Mouse (Mus musculus): ENCODE data around the gene Abcg5. TPM values are rescaled to one million over a fixed set of nuclear protein-coding genes. Genes with fewer than 3 reads are reported as not detected.

Abcg5 gene
- polyA plus RNA-seq, 1 experiment = 0.37 TPM

DNA sequence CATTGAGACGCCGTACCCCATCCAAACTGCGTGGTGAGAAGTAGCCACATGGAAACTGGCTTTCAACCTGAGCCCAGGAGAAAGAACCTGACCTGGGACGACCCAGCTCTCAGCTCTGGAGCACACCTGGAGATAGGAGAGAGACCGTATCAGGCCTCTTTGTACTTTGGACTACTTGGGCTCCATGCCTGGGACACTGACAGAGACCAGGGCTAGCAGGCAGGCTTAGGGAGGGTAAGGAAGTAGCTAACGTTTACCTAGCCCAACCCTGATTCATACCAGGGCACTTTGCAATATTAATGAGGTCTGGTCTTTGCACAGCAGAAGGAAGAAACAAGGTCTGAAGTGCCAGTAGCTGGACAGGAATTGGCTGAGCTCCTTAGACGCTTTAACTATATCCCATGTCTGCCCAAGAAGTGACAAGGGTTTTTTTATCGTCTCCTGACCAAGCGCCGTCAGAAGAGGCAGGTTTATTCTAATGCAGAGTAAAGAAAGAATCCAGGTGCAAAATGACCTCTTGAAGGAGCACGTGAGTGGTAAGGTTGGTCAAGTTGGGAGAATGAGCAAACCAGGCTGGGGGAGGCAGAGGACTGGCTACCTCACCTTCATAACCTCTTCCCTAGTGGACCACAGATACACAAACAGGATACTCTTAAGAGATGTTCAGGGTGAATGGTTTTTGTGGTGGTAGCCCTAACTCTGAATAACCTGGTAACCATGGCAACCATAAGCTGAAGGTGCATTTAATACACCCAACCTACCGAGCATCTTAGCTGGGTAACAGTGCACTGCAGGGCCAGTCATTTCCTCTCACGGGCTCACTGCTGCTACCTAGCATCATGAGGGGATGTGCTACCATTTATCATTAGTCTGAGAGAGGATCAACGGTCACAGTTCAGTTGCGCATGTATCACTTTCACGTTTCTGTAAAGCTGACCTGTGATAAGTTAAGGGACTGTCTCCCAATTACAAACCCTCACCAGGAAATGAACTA, 10.1 kb downstream of the Abcg5 start:
- peaks cover 5% of the 10 kb centered on the region for H3K4me1 ChIP-seq
- no peaks in the 10 kb centered on the region for H3K36me3 ChIP-seq (replicated peaks; ENCODE audit: low read length)
- H3K4me3 ChIP-seq (replicated peaks) = no peak overlapping the region
- no peaks in the 10 kb centered on the region for H3K9me3 ChIP-seq
- TF ChIP-seq FLI1 (IDR thresholded peaks at IDR 0.05; ENCODE audit: low read length) (no peak), GATA1 (IDR thresholded peaks at IDR 0.05; ENCODE audit: borderline replicate concordance, low read length) (no peak)
- peaks cover 62% of the 10 kb centered on the region for H3K27me3 ChIP-seq (replicated peaks)

GRCm38 (mm10) chr17:84667848-84668247, 15.0 kb downstream of the Abcg5 start:
- Histone ChIP-seq H3K9me3 (no peaks in the 10 kb centered on the region), H3K36me3 (replicated peaks; ENCODE audit: low read length) (no peaks in the 10 kb centered on the region), H3K4me1 (peaks cover 4% of the 10 kb centered on the region), H3K4me3 (replicated peaks) (no peak overlapping the region), H3K27me3 (replicated peaks) (peaks cover 29% of the 10 kb centered on the region)
- TF ChIP-seq GATA1 (IDR thresholded peaks at IDR 0.05; ENCODE audit: borderline replicate concordance, low read length) (no peak), FLI1 (IDR thresholded peaks at IDR 0.05; ENCODE audit: low read length) (no peak)

GRCm38 (mm10) chr17:84665691-84666090, 17.1 kb downstream of the Abcg5 start:
- Histone ChIP-seq H3K36me3 (replicated peaks; ENCODE audit: low read length) (no peaks in the 10 kb centered on the region), H3K4me1 (peaks cover 4% of the 10 kb centered on the region)
- TF ChIP-seq FLI1 (IDR thresholded peaks at IDR 0.05; ENCODE audit: low read length) (no peak), GATA1 (IDR thresholded peaks at IDR 0.05; ENCODE audit: borderline replicate concordance, low read length) (no peak)

DNA sequence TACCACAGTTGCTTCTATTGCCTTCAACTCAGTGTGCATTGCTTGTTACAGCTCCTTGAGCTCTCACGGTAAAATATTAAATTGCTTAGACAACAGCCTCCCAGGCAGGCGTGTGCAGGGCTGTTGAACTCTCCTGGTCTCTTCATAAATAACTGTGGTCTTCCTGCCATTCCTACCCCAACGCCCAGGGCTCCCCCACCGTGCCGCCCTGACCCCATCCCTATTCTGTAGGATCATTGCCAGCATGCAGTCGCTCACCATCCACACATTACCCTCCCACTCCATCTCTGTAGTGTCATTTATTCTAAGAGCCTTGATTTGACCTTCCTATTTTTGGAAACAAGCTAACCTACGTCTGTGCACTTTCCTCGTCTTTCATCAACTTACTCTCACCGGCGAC, 17.8 kb downstream of the Abcg5 start:
- Histone ChIP-seq H3K36me3 (replicated peaks; ENCODE audit: low read length) (no peaks in the 10 kb centered on the region), H3K27me3 (replicated peaks) (peaks cover 19% of the 10 kb centered on the region), H3K4me1 (peaks cover 4% of the 10 kb centered on the region), H3K4me3 (replicated peaks) (no peak overlapping the region), H3K9me3 (no peaks in the 10 kb centered on the region)
- no peak for TF ChIP-seq FLI1 (IDR thresholded peaks at IDR 0.05; ENCODE audit: low read length)

More at GRCm38 (mm10) chr17:84665691-84666090, 17.1 kb downstream of the Abcg5 start:
- H3K9me3 ChIP-seq = no peaks in the 10 kb centered on the region
- H3K27me3 ChIP-seq (replicated peaks) = peaks cover 19% of the 10 kb centered on the region
- H3K4me3 ChIP-seq (replicated peaks) = no peak overlapping the region

DNA sequence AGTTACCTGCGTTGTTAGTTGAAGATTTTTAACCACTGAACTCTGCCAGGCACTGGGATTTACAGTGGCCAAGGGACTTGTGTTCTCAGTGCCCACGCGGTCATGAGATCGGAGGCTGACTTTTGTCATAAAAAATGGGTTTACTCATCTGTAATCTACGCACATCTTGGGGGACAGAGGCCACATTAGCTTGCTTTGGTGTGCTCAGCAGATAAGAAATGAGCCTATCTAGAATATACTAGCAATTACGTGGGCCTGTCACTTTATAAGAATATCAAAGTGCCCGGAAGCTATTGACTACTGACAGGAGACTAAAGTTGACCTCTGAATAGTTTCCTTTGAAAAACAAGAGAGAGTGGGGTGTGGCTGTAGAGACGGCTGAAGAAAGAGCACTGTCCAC, 23.9 kb downstream of the Abcg5 start:
- no peaks in the 10 kb centered on the region for H3K9me3 ChIP-seq
- no peak for TF ChIP-seq GATA1 (IDR thresholded peaks at IDR 0.05; ENCODE audit: borderline replicate concordance, low read length)
- no peak for TF ChIP-seq FLI1 (IDR thresholded peaks at IDR 0.05; ENCODE audit: low read length)
- no peak overlapping the region for H3K4me3 ChIP-seq (replicated peaks)
- no peaks in the 10 kb centered on the region for H3K36me3 ChIP-seq (replicated peaks; ENCODE audit: low read length)
- H3K27me3 ChIP-seq (replicated peaks) = peaks cover 1% of the 10 kb centered on the region
- H3K4me1 ChIP-seq = no peaks in the 10 kb centered on the region

DNA sequence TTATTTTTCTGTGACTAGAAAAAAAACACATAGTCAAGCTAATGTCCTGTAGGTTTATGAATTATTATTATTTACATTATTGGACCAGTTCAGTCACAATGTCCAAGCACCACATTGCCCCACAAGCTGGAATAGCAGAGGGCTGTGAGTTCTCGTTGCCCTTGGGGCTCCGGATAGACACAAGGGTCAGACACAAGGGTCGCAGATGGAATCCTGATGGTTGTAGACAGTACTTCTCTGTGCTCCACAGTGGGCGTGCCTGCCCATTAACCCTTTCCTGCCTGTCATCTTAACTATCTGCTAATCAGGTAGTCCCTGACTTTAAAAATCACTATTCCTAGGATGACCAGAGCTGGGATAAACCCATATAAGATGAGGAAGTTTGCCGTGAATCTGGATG, 24.6 kb downstream of the Abcg5 start:
- Histone ChIP-seq H3K4me1 (no peaks in the 10 kb centered on the region), H3K9me3 (no peaks in the 10 kb centered on the region), H3K4me3 (replicated peaks) (no peak overlapping the region), H3K36me3 (replicated peaks; ENCODE audit: low read length) (no peaks in the 10 kb centered on the region), H3K27me3 (replicated peaks) (no peaks in the 10 kb centered on the region)
- TF ChIP-seq GATA1 (IDR thresholded peaks at IDR 0.05; ENCODE audit: borderline replicate concordance, low read length) (no peak), FLI1 (IDR thresholded peaks at IDR 0.05; ENCODE audit: low read length) (no peak)

- no peak overlapping the region for H3K4me3 ChIP-seq (replicated peaks)
- no peaks in the 10 kb centered on the region for H3K9me3 ChIP-seq
- TF ChIP-seq FLI1 (IDR thresholded peaks at IDR 0.05; ENCODE audit: low read length) (no peak), GATA1 (IDR thresholded peaks at IDR 0.05; ENCODE audit: borderline replicate concordance, low read length) (no peak)
- no peaks in the 10 kb centered on the region for H3K27me3 ChIP-seq (replicated peaks)
- no peaks in the 10 kb centered on the region for H3K36me3 ChIP-seq (replicated peaks; ENCODE audit: low read length)
- no peaks in the 10 kb centered on the region for H3K4me1 ChIP-seq
These were observed 25.0 kb downstream of the Abcg5 start for GRCm38 (mm10) chr17:84657782-84658181.

GRCm38 (mm10) chr17:84657422-84657732, 25.4 kb downstream of the Abcg5 start:
- TF ChIP-seq FLI1 (IDR thresholded peaks at IDR 0.05; ENCODE audit: low read length) (no peak), GATA1 (IDR thresholded peaks at IDR 0.05; ENCODE audit: borderline replicate concordance, low read length) (no peak)
- H3K4me1 ChIP-seq = no peaks in the 10 kb centered on the region
- no peaks in the 10 kb centered on the region for H3K36me3 ChIP-seq (replicated peaks; ENCODE audit: low read length)
- no peak overlapping the region for H3K4me3 ChIP-seq (replicated peaks)
- H3K27me3 ChIP-seq (replicated peaks) = no peaks in the 10 kb centered on the region
- H3K9me3 ChIP-seq = no peaks in the 10 kb centered on the region

DNA sequence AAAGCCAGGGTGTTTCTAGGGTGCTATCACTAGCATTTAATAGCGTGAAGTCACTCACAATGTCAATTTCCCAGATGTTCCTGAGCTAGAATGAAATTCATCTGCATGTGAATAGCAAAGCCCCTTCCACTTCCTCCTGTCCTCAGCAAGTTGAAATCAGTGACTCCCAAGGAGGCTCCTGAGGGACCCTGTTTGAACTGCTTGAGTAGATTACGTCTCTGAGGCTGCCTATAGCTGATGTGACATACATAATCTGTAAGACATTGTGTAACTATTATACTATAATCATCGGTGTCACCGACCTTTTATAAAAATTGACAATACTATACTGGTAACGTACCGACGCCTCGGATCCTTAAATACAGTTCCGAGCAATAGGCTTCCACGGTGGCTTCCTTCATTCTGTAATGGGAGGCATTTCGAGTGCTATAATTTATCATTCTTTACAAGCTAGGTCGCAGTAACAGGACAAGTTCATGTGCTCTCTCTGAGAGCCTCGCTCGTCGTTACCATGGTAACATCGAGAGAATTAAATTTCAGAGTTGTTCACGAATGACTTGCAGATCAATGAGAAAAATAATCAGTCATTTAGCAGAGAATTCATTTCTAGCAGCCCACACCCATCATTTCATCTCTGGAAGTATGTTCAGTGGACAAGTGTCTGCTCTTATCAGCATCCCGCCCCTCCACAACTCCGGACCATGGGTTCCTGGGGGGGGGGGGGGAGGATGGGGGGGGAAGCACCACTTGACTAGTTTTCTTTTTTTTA, 26.0 kb downstream of the Abcg5 start:
- TF ChIP-seq FLI1 (IDR thresholded peaks at IDR 0.05; ENCODE audit: low read length) = no peak
- no peak for TF ChIP-seq GATA1 (IDR thresholded peaks at IDR 0.05; ENCODE audit: borderline replicate concordance, low read length)
- H3K36me3 ChIP-seq (replicated peaks; ENCODE audit: low read length) = no peaks in the 10 kb centered on the region
- H3K9me3 ChIP-seq = no peaks in the 10 kb centered on the region
- H3K4me3 ChIP-seq (replicated peaks) = no peak overlapping the region
- no peaks in the 10 kb centered on the region for H3K27me3 ChIP-seq (replicated peaks)
- H3K4me1 ChIP-seq = no peaks in the 10 kb centered on the region

GRCm38 (mm10) chr17:84656205-84656604, 26.6 kb downstream of the Abcg5 start:
- Histone ChIP-seq H3K36me3 (replicated peaks; ENCODE audit: low read length) (no peaks in the 10 kb centered on the region), H3K27me3 (replicated peaks) (no peaks in the 10 kb centered on the region), H3K4me1 (no peaks in the 10 kb centered on the region), H3K9me3 (no peaks in the 10 kb centered on the region), H3K4me3 (replicated peaks) (no peak overlapping the region)
- TF ChIP-seq GATA1 (IDR thresholded peaks at IDR 0.05; ENCODE audit: borderline replicate concordance, low read length) (no peak), FLI1 (IDR thresholded peaks at IDR 0.05; ENCODE audit: low read length) (no peak)
